Comparison of ENCODE assay signal across 13 mouse cellular contexts in the genomic region with DNA sequence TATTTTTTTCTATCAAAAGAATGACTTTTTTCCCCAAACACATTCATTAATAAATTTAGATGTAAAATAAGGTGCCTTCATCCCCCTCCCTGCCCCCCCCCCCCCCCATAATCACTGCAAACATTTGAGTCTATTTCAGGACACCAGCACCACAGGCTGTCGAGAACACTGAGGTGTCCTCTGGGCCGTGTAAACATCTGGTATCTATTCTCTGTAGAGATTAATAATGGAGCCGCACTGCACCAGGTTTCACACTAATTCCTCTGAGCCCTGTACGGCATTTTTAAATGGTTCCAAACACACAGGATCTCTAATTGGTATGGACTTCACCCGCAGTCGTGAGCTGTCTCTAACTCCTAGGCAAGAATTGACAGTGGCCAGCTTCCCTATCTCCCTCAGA.
DNase-seq lines count a peak whose midpoint lies in the region; ATAC-seq lines count a peak whose summit lies in the region.
"Had no signal": no experiment of that assay in that cellular context is flagged by ENCODE, and none has a peak within 500 bp of the region (broad histone marks: within the 10 kb centered on the region; RNA-seq: fewer than 3 reads in every experiment).

No protein-coding gene starts in this region.

- peaks cover 6% of the 10 kb centered on the region; the same call in 1 of the 2 replicates for H3K36me3 ChIP-seq in heart, embryonic 10.5 days
- no peaks in the 10 kb centered on the region for H3K36me3 ChIP-seq in lung, embryonic 15.5 days
- no peaks in the 10 kb centered on the region for H3K36me3 ChIP-seq in limb, embryonic 11.5 days (ENCODE audit: control insufficient read depth, insufficient read depth, low read length)
- H3K36me3 ChIP-seq in stomach, embryonic 15.5 days = no peaks in the 10 kb centered on the region
- H3K36me3 ChIP-seq: midbrain, embryonic 12.5 days had no signal

- H3K4me2 ChIP-seq in lung, embryonic 15.5 days = peak overlapping the region; percentile 29
- peak overlapping the region; percentile 16; the same call in 1 of the 2 replicates for H3K4me2 ChIP-seq in limb, embryonic 11.5 days (ENCODE audit: low read depth, severe bottlenecking)
- H3K4me2 ChIP-seq in stomach, embryonic 15.5 days = peak overlapping the region; percentile 38
- H3K4me2 ChIP-seq: midbrain, embryonic 12.5 days had no signal

- H3K4me3 ChIP-seq in heart, embryonic 10.5 days = peak overlapping the region; percentile 10; the same call in 1 of the 2 replicates
- H3K4me3 ChIP-seq in lung, embryonic 15.5 days = no peak overlapping the region
- no peak overlapping the region for H3K4me3 ChIP-seq in limb, embryonic 11.5 days (ENCODE audit: low read depth, low read length)
- H3K4me3 ChIP-seq in stomach, embryonic 15.5 days (replicated peaks) = no peak overlapping the region
- H3K4me3 ChIP-seq: midbrain, embryonic 12.5 days had no signal

- H3K27ac ChIP-seq in heart, embryonic 10.5 days = peak overlapping the region; percentile 80
- 0 out of 2 replicates have a peak overlapping the region, but pooled peaks have one; percentile 44 for H3K27ac ChIP-seq in lung, embryonic 15.5 days
- no peak overlapping the region for H3K27ac ChIP-seq in limb, embryonic 11.5 days (replicated peaks; ENCODE audit: low read depth, low read length)
- 0 out of 2 replicates have a peak overlapping the region, but pooled peaks have one; percentile 54 for H3K27ac ChIP-seq in stomach, embryonic 15.5 days
- H3K27ac ChIP-seq: midbrain, embryonic 12.5 days had no signal

- no peaks in the 10 kb centered on the region for H3K27me3 ChIP-seq in heart, embryonic 10.5 days (ENCODE audit: insufficient read depth, poor library complexity, severe bottlenecking)
- H3K27me3 ChIP-seq in lung, embryonic 15.5 days = no peaks in the 10 kb centered on the region
- no peaks in the 10 kb centered on the region for H3K27me3 ChIP-seq in limb, embryonic 11.5 days (ENCODE audit: control insufficient read depth, insufficient read depth, low read length)
- H3K27me3 ChIP-seq in stomach, embryonic 15.5 days (replicated peaks) = no peaks in the 10 kb centered on the region
- H3K27me3 ChIP-seq: midbrain, embryonic 12.5 days; Patski had no signal

- no peak for DNase-seq in heart, embryonic 10.5 days (ENCODE audit: low spot score)
- no peak for DNase-seq in heart, postnatal 14 days
- DNase-seq in lung, postnatal 10 days = no peak
- DNase-seq in limb, embryonic 11.5 days (ENCODE audit: low spot score) = no peak
- DNase-seq in gastrocnemius, postnatal 4 days (ENCODE audit: low spot score in 2 of 2) = no peak
- DNase-seq in layer of hippocampus, postnatal 10 days (ENCODE audit: low spot score in 2 of 2) = no peak
- DNase-seq: cerebellum, postnatal 14 days; kidney, adult 18-20 months; retina, postnatal 1 day had no signal

- H3K9ac ChIP-seq in lung, embryonic 15.5 days = no peak overlapping the region
- H3K9ac ChIP-seq in limb, embryonic 11.5 days (ENCODE audit: low read length) = no peak overlapping the region; the same call in 1 of the 2 replicates
- no peak overlapping the region for H3K9ac ChIP-seq in stomach, embryonic 15.5 days
- H3K9ac ChIP-seq: midbrain, embryonic 12.5 days had no signal

- 0 out of 2 replicates have a peak, but pooled peaks cover 2% of the 10 kb centered on the region for H3K9me3 ChIP-seq in heart, embryonic 10.5 days
- no peaks in the 10 kb centered on the region for H3K9me3 ChIP-seq in lung, embryonic 15.5 days
- H3K9me3 ChIP-seq in limb, embryonic 11.5 days (ENCODE audit: control insufficient read depth, low read length) = no peaks in the 10 kb centered on the region
- no peaks in the 10 kb centered on the region for H3K9me3 ChIP-seq in stomach, embryonic 15.5 days
- H3K9me3 ChIP-seq: midbrain, embryonic 12.5 days had no signal

- ATAC-seq in lung, embryonic 15.5 days (ENCODE audit: borderline replicate concordance, extremely low read depth, low FRiP score, low TSS enrichment) = no peak
- no peak for ATAC-seq in limb, embryonic 11.5 days (ENCODE audit: insufficient number of reproducible peaks, low FRiP score, low TSS enrichment, low read depth)
- ATAC-seq in stomach, embryonic 15.5 days (ENCODE audit: insufficient read depth, low FRiP score, low read depth) = no peak
- ATAC-seq: Patski had no signal

- 10% methylated on average over 6 of the region's 6 CpGs for WGBS in heart, embryonic 10.5 days
- WGBS in lung, embryonic 15.5 days = 31% methylated on average over 6 of the region's 6 CpGs
- WGBS in limb, embryonic 11.5 days = 7% methylated on average over 6 of the region's 6 CpGs
- WGBS in stomach, embryonic 15.5 days = 10% methylated on average over 6 of the region's 6 CpGs

- peaks cover 35% of the 10 kb centered on the region for H3K4me1 ChIP-seq in heart, embryonic 10.5 days
- H3K4me1 ChIP-seq in lung, embryonic 15.5 days = peaks cover 18% of the 10 kb centered on the region
- peaks cover 17% of the 10 kb centered on the region for H3K4me1 ChIP-seq in limb, embryonic 11.5 days (ENCODE audit: control insufficient read depth, insufficient read depth, low read length)
- peaks cover 11% of the 10 kb centered on the region; the same call in 1 of the 2 replicates for H3K4me1 ChIP-seq in stomach, embryonic 15.5 days

- intact Hi-C loops in heart, postnatal 14 days (cut with DNase I) = no loop called here
